Mouse (Mus musculus) cerebellum, adult 11-12 months (tissue): ENCODE results near the gene 2010109A12Rik.

Experiments used
- DNase-seq: peaks from one replicate; pipeline ENCODE4 v3.0.0; 2022

Gene 2010109A12Rik

DNA sequence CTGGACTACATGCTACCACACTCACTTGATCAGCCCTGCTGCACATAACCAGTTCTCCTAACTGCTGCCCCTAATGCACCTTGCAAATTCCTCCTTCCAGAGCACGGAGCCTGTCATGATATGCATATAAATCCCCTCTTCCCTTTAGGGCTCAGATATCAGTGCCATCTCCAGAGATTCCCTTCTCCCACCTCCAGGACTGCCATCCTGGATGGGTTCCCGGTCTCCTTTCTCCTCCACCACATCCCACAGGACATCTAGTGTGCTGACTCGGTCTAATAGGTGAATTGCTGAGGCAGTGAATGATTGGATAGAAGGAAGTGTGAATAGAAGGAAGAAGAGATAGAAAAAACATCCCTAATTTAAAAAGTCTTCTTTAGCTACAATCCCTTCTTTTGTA is 25.4 kb downstream of the 2010109A12Rik start:
- DNase-seq, result peak; percentile 53

- DNase-seq, result no peak
Observed at GRCm38 (mm10) chr5:93232838-93233237, 26.5 kb downstream of the 2010109A12Rik start.

- DNase-seq, result peak; percentile 42
Observed at GRCm38 (mm10) chr5:93234130-93234529, 27.8 kb downstream of the 2010109A12Rik start.

DNA sequence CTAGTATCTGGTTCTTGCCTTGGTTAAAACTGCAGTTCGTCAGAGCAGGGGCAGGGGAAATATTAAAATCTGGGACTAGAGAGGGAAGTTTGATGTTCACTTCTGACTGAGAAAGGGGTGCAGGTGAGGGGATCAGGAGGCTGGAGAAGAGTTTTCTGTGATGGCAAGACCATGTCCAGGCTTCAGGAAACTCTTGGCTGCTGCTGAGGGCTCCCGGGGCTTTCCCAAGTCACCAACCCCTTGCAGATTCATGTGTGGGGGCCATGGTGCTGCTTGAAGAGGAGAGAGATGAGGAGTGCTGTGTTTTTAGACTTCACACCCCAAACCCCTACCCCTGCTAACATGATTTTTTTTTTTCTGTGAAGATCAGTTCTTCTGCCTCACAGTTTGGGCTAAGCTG is 28.3 kb downstream of the 2010109A12Rik start:
- DNase-seq, result peak; percentile 53

- DNase-seq, result peak; percentile 97
Observed at GRCm38 (mm10) chr5:93235888-93236287, 29.6 kb downstream of the 2010109A12Rik start.

DNA sequence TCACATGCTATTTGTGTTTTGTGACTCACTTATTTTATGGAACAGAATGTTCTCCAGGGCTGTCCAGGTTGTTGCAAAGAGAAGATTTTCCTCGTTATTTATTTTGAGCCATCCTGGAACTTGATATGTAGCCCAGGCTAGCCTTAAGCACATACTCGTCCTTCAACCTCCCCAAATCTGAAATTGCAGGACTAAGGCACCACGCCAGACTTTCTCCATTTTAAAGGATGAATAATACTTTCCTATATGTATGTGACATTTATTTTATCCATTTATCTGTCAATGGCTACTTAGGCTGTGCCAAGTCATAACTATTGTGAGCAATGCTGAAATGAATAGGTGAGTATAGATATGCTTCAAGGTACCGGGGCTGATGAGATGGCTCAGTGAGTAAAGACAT is 30.2 kb downstream of the 2010109A12Rik start:
- peak; percentile 41 for DNase-seq

DNA sequence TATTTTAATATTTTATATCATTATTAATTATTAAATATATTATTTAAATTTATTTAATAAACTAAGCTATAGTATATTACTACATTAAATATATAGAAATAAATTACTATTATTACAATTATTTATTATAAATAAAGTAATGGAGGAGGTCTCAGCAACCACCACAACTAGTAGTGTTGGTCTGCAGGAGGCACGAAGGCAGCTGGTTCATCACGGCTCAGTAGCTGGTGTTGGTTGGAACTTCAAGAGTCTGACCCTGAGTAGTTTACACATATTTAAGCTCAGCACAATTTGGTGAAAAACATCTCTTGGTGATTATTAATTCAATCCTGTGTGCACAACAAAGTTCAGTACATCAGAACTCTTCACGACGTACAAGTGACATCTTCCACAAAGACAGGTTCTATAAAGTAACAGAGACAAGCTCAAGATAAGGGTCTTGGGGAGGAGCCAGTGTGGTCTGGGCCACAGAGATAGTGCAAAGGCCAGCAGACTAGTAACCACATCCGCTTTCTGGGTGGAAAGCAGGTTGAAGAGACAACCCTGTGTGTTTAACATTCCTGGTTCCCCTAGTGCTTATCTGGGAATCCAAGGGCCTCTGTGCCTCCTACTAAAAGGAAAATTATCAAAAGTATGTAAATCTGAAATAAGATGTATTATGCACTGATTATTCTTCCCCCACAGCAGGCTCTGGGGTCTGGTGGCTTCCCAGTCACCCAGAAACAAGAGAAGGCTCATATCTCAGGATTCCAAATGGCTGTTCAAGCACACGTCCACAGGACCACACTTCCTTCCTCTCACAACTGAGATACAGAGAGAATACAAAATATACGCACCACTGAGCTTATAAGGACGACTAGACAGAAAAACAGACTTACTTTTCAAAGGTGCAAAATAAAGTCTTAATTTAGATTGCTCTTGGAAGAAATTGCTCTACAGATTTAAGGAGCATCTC is 33.5 kb downstream of the 2010109A12Rik start:
- no peak for DNase-seq

DNA sequence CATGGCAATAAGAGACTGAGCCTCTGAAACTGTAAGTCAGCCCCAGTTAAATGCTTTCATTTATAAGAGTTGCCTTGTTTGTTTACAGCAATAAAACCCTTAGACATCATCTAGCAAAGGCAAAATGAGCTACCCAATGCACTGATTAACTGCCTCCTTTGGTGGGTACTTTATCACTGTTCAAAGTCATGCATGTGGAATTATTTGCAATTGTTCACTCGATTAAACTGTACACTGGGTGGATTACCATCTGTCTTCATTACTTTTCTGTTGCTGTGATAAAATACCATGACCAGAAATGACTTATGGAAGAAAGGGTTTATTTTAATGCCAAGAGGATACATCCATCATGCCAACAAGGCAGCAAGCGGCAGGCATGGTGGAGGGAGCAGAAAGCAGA is 39.0 kb downstream of the 2010109A12Rik start:
- DNase-seq, result no peak

DNA sequence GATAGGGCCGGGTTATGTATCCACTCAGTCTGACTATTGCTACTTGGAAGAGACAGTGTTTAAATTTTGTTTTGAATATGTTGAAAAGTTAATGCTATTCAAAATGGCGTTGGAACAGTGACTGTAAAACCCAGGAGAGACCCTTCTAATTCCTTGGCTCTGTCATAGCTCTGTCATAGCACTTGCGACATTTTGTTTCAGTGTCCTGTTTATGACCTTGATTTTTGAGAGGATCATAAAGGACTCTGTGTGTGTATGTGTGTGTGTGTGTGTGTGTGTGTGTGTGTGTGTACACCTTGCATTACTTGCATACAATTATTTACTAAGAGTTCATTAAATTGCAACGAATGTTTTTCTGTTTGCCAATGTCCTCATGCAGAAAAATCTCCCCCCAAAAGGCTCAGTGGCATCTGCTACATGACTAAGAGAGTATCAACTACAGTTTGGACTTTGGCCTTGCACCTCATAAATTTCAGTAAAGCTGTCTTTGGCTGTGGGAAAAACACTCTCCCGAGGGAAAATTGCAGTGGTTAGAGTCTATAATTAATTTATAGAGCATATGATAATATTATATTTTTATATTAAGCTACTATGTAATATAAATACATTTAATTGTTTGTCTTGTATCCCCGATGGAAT is 43.7 kb downstream of the 2010109A12Rik start:
- no peak for DNase-seq

DNA sequence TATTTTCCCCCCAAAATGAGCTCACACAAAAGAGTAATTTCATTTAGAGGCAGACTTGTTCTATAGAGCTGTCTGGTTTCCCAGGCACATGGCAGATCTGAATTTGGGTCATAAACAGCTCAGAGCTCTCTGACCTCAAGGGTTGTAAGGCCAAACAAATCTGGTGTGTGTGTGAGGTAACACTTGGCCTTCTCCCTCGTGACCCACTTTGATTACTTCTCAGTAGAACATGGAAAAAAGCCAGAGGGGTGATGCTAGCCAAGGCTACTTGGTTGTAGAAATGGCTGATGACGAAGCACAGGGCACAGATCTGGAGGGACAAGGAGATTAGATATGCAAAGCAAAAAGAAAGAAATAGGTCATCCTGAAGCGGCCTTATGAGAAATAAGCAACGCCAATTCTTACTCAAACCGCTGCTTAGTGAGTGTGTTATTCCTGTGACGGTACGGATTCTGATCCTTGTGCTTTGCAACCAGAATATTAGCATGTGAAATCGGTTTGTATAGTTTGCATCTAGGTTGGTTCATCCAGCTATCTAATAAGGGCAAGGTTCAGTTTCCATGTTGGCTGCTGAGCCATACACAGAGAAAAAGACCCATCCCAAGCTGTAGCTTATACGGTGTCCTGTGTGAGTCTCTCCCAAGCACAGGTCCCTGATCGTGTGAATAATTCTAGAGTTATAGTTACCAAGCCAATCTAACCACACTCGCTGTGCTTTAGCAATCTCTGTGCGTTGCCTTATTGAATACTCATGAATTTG is 44.9 kb downstream of the 2010109A12Rik start:
- DNase-seq, result peak; percentile 75

DNA sequence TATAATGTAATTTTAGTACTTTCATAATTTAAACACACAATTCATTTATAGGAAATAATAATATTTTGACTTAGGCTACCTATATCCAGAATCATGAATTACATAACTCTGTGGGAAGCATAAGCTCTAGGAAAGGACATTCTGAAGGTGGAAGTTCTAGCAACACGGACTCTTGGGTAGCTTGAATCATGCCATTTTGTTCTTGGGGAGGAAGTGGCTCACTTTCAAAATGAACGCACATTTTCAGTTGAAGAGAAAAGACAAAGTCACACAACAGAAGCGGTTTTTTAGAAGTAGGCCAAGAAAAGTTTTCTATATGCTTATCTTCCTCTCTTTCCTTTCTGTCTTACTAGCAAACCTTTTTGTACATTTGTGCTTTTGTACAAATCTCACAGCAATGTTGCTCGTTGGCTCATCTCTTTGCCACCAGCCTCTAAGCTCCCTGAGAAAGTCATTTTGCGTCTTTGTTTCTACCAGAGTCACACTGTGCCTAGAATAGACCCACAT is 49.5 kb downstream of the 2010109A12Rik start:
- DNase-seq, result no peak

- no peak for DNase-seq
Observed at GRCm38 (mm10) chr5:93256820-93257405, 50.6 kb downstream of the 2010109A12Rik start.

- no peak for DNase-seq
Observed at GRCm38 (mm10) chr5:93259349-93259748, 53.0 kb downstream of the 2010109A12Rik start.

- no peak for DNase-seq
Observed at GRCm38 (mm10) chr5:93260983-93261382, 54.7 kb downstream of the 2010109A12Rik start.

DNA sequence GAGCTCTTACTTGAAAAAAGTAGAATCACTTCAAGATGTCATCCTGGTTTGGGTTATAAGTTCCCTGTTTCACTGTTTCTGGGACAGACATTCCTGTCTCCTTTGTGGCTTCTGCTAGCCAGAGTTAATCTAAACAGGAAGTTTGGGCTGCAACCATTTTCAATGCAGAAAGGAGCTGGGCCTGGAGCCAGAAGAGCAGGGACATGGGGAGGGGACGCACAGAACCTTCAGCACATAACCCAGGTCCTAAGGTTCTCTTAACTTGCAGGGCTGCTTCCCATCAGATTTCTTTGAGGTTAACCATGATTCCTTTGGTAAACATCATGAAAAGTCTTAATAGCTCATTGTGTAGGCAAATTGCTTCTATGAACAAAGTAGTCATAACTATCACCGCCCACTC is 56.4 kb downstream of the 2010109A12Rik start:
- DNase-seq, result no peak
